Mouse (Mus musculus) lung, postnatal 0 days (tissue): ENCODE measurements at regions not wholly inside any gene's neighbourhood (a gene's known extent, or its start where the extent isn't known, plus 50 kb on each side); places are given as distances from the start of the nearest gene placed in this dataset.

Source experiments
- CTCF ChIP-seq: IDR thresholded peaks from 2 replicates; pipeline ENCODE4 v1.5.1; 2016; ENCODE audit warnings: antibody characterized with exemption, mild to moderate bottlenecking
- EP300 ChIP-seq: IDR thresholded peaks from 2 replicates; pipeline ENCODE4 v1.6.1; 2016; ENCODE audit warnings: antibody characterized with exemption, mild to moderate bottlenecking, control low read depth

GRCm38 (mm10) chr1:43338096-43338915, 106.1 kb upstream of the Nck2 start:
- TF ChIP-seq CTCF (no peak), EP300 (no peak)
